Mouse (Mus musculus) bone marrow, adult 2 months (tissue): ENCODE data around the gene Hist2h2bb. TPM values are rescaled to one million over a fixed set of nuclear protein-coding genes. Genes with fewer than 3 reads are reported as not detected.
A peak's percentile ranks its signal among the peaks of the same experiment; 100 is the strongest.
"Not testable (repeated sequence)": the region's sequence is repeated elsewhere in the genome, so short reads cannot be mapped to it uniquely, and the experiment has no call there.

Experiments used
- H3K27ac ChIP-seq: fragments of 200-500 bp; 2 replicates; pipeline ENCODE4 v1.5.1; 2012; ENCODE audit warnings: low read depth, mild to moderate bottlenecking, control low read depth, inconsistent platforms, low read length; ENCODE audit not compliant: control insufficient read depth, poor library complexity, insufficient read depth
- H3K4me1 ChIP-seq: fragments of 200-500 bp; 2 replicates; pipeline ENCODE4 v1.6.1; 2011; ENCODE audit warnings: low read length; ENCODE audit not compliant: control insufficient read depth, insufficient read depth
- H3K4me3 ChIP-seq: fragments of 200-500 bp; replicated peaks from 2 replicates; pipeline ENCODE3; 2011; ENCODE audit warnings: mild to moderate bottlenecking, low read depth, low read length, control low read depth; ENCODE audit not compliant: control insufficient read depth
- CTCF ChIP-seq: fragments of 200-500 bp; IDR thresholded peaks from 2 replicates; pipeline ENCODE4 v1.5.1; 2011; ENCODE audit warnings: low read length, control low read depth; ENCODE audit not compliant: control insufficient read depth, insufficient read depth
- POLR2A ChIP-seq: fragments of 200-500 bp; IDR thresholded peaks from 2 replicates; pipeline ENCODE4 v1.6.1; 2011; ENCODE audit warnings: low read depth, mild to moderate bottlenecking, control low read depth, low read length, borderline replicate concordance; ENCODE audit not compliant: control insufficient read depth
- WGBS: fragments of 180-500 bp; shearing (Covaris S2); methylation state at CpG from one replicate; pipeline ENCODE4 v1.1.7; 2018; 5-methylcytosine and 5-hydroxymethylcytosine counted together
- polyA plus RNA-seq: library from polyadenylated mRNA; stranded (reverse); fragments of >200 nt; gene quantifications from 2 replicates; pipeline ENCODE4 v1.2.4, GENCODE M21; 2011; ENCODE audit warnings: low replicate concordance; ENCODE audit not compliant: missing spikeins, insufficient read depth, insufficient read length

The Hist2h2bb gene
- polyA plus RNA-seq, 1 experiment = 132 TPM

GRCm38 (mm10) chr3:96237904-96238511 lies 31.5 kb upstream of the Hist2h2bb start:
- no peak for TF ChIP-seq CTCF
- no peak for TF ChIP-seq POLR2A
- H3K4me1 ChIP-seq = no peaks in the 10 kb centered on the region; the same call in none of the 2 replicates
- 2% methylated on average over 12 of the region's 12 CpGs for WGBS
- peak overlapping the region; percentile 97 for H3K27ac ChIP-seq
- peak overlapping the region; percentile 60 for H3K4me3 ChIP-seq

GRCm38 (mm10) chr3:96238954-96239793 lies 30.4 kb upstream of the Hist2h2bb start, which contains the start of gene Hist2h3c2:
Gene Hist2h3c2 (minus strand): TSS chr3:96239127.
- H3K27ac ChIP-seq = peak within 1 kb of the TSS; percentile 97
- H3K4me1 ChIP-seq = not testable (repeated sequence)
- TF ChIP-seq POLR2A = peak; percentile 57; the same call in 1 of the 2 replicates
- H3K4me3 ChIP-seq = peak within 1 kb of the TSS; percentile 76
- WGBS = 0% methylated on average over 27 of the region's 68 CpGs

- peak; percentile 64 for TF ChIP-seq POLR2A
- Histone ChIP-seq H3K27ac (peak within 1 kb of the TSS; percentile 95), H3K4me3 (peak within 1 kb of the TSS; percentile 76)
- 2% methylated on average over 44 of the region's 85 CpGs for whole genome bisulfite sequencing
- H3K4me1 ChIP-seq = not testable (repeated sequence)
Observed at GRCm38 (mm10) chr3:96239949-96240798, 29.4 kb upstream of the Hist2h2bb start, which contains the start of gene Hist2h2aa2. Gene Hist2h2aa2 (minus strand): TSS chr3:96240276.

- WGBS = 82% methylated on average over 9 of the region's 9 CpGs
- Histone ChIP-seq H3K4me3 (no peak overlapping the region), H3K27ac (peak overlapping the region; percentile 46; the same call in 1 of the 2 replicates), H3K4me1 (peaks cover 4% of the 10 kb centered on the region)
- TF ChIP-seq CTCF = no peak
- TF ChIP-seq POLR2A = no peak
Observed at GRCm38 (mm10) chr3:96240799-96241197, 28.8 kb upstream of the Hist2h2bb start.

- TF ChIP-seq CTCF = no peak
- TF ChIP-seq POLR2A = no peak
- whole genome bisulfite sequencing = 48% methylated on average over 7 of the region's 7 CpGs
- H3K4me3 ChIP-seq = peak overlapping the region; percentile 82
- peaks cover 5% of the 10 kb centered on the region for H3K4me1 ChIP-seq
- peak overlapping the region; percentile 94 for H3K27ac ChIP-seq
Observed at GRCm38 (mm10) chr3:96243921-96244572, 25.5 kb upstream of the Hist2h2bb start.

- TF ChIP-seq POLR2A = peak; percentile 55
- peak within 1 kb of the TSS; percentile 82 for H3K4me3 ChIP-seq
- H3K27ac ChIP-seq = peak within 1 kb of the TSS; percentile 98
- 0% methylated on average over 43 of the region's 88 CpGs for WGBS
- H3K4me1 ChIP-seq = not testable (repeated sequence)
Observed at GRCm38 (mm10) chr3:96245003-96245886, 24.3 kb upstream of the Hist2h2bb start, which contains the start of gene Hist2h2aa1. Gene Hist2h2aa1 (plus strand): TSS chr3:96245497.

GRCm38 (mm10) chr3:96246018-96246417 lies 23.5 kb upstream of the Hist2h2bb start:
- not testable (repeated sequence) for H3K4me1 ChIP-seq
- H3K27ac ChIP-seq = peak overlapping the region; percentile 81
- WGBS = under 1% methylated on average over 11 of the region's 21 CpGs
- peak overlapping the region; percentile 53 for H3K4me3 ChIP-seq
- TF ChIP-seq POLR2A = peak; percentile 48; the same call in 1 of the 2 replicates

GRCm38 (mm10) chr3:96246427-96246856 lies 23.1 kb upstream of the Hist2h2bb start, which contains the start of gene Hist2h3c1:
Gene Hist2h3c1 (plus strand): TSS chr3:96246685.
- 0% methylated on average over 9 of the region's 47 CpGs for WGBS
- not testable (repeated sequence) for H3K4me1 ChIP-seq
- Histone ChIP-seq H3K27ac (peak within 1 kb of the TSS; percentile 88), H3K4me3 (peak within 1 kb of the TSS; percentile 60)
